Mouse (Mus musculus) ES-E14 (cell line): ENCODE results near the gene Sh3pxd2a. TPM values are rescaled to one million over a fixed set of nuclear protein-coding genes. Genes with fewer than 3 reads are reported as not detected.

Experiments used
- DNase-seq: peaks from one replicate; pipeline ENCODE4 v3.0.0-alpha.2; 2013; ENCODE audit warnings: low read depth, low spot score
- H3K27ac ChIP-seq: 2 replicates; pipeline ENCODE4 v1.5.1; 2012; ENCODE audit warnings: low read depth, mild to moderate bottlenecking, low read length, moderate library complexity, mixed read lengths; ENCODE audit not compliant: poor library complexity, insufficient read depth, severe bottlenecking
- H3K36me3 ChIP-seq: 2 replicates; pipeline ENCODE4 v1.6.1; 2012; ENCODE audit warnings: mild to moderate bottlenecking, low read length, moderate library complexity, mixed read lengths; ENCODE audit not compliant: control insufficient read depth, poor library complexity, insufficient read depth, severe bottlenecking
- H3K4me1 ChIP-seq, 2 experiments: fragments of 150-350 bp in 1 of 2; sonication (generic) in 1 of 2; 2 replicates each; pipeline ENCODE4 v1.6.1; 2012; ENCODE audit warnings: low read length in 2 of 2, mild to moderate bottlenecking in 1 of 2, mixed read lengths in 1 of 2; ENCODE audit not compliant: control insufficient read depth in 2 of 2, insufficient read depth in 2 of 2, poor library complexity in 1 of 2
- H3K4me3 ChIP-seq, 2 experiments: fragments of 150-350 bp in 1 of 2; sonication (generic) in 1 of 2; 2 replicates each; pipeline ENCODE4 v1.5.1; 2012; ENCODE audit warnings: low read length in 2 of 2, low read depth in 1 of 2, mild to moderate bottlenecking in 1 of 2, mixed read lengths in 1 of 2; ENCODE audit not compliant: insufficient read depth in 1 of 2, poor library complexity in 1 of 2, severe bottlenecking in 1 of 2
- H3K9ac ChIP-seq: 2 replicates; pipeline ENCODE4 v1.6.1; 2012; ENCODE audit warnings: low read depth, mild to moderate bottlenecking, low read length, mixed read lengths; ENCODE audit not compliant: poor library complexity, insufficient read depth, severe bottlenecking
- H3K9me3 ChIP-seq: fragments of 150-350 bp; sonication (generic); 2 replicates; pipeline ENCODE4 v1.6.1; 2012; ENCODE audit warnings: low read depth, mild to moderate bottlenecking, low read length; ENCODE audit not compliant: control insufficient read depth, insufficient read depth
- CHD2 ChIP-seq: IDR thresholded peaks from 2 replicates; pipeline ENCODE4 v1.6.1; 2014; ENCODE audit warnings: mild to moderate bottlenecking, low read depth, low read length, inconsistent platforms
- HCFC1 ChIP-seq: IDR thresholded peaks from 2 replicates; pipeline ENCODE4 v1.6.1; 2012; ENCODE audit warnings: low read length, inconsistent platforms, borderline replicate concordance; ENCODE audit not compliant: insufficient read depth
- MAFK ChIP-seq: IDR thresholded peaks from 2 replicates; pipeline ENCODE4 v1.6.1; 2014; ENCODE audit warnings: mild to moderate bottlenecking, low read depth, low read length, inconsistent platforms; ENCODE audit not compliant: insufficient read depth
- ZC3H11A ChIP-seq: IDR thresholded peaks from 2 replicates; pipeline ENCODE4 v1.6.1; 2012; ENCODE audit warnings: low read depth, mild to moderate bottlenecking, inconsistent platforms, low read length, borderline replicate concordance
- ZNF384 ChIP-seq: IDR thresholded peaks from 2 replicates; pipeline ENCODE4 v1.6.1; 2012; ENCODE audit warnings: low read depth, low read length, inconsistent platforms
- in situ Hi-C, 2 experiments: fragments of 600-800 bp; cut with MboI; formaldehyde crosslinking; loops; one replicate each; pipeline ENCODE4 v1.15.1; 2025; ENCODE audit warnings: low sequenced_read_pairs in 2 of 2, inconsistent platforms in 1 of 2; ENCODE audit not compliant: unreplicated experiment in 2 of 2
- total RNA-seq: library from RNA; depleted of rRNA; stranded (reverse); fragments of 300-350 nt; gene quantifications from 2 replicates; pipeline ENCODE4 v1.2.3, GENCODE M21; 2012

Gene Sh3pxd2a
- total RNA-seq, 1 experiment: 13.0 TPM

- H3K9ac ChIP-seq: no peak overlapping the region
- 0 out of 2 replicates have a peak overlapping the region, but pooled peaks have one; percentile 42 for H3K27ac ChIP-seq
- H3K4me1 ChIP-seq: peaks cover 8 to 20% of the 10 kb centered on the region in 2 experiments
- H3K36me3 ChIP-seq: no peaks in the 10 kb centered on the region
- in situ Hi-C loops: no loop called here
- H3K4me3 ChIP-seq: peak overlapping the region; percentile 3 to 19; a peak in 2 of 4 replicates
- DNase-seq: no peak
- no peaks in the 10 kb centered on the region for H3K9me3 ChIP-seq
- no peak for TF ChIP-seq MAFK
- TF ChIP-seq HCFC1: no peak
Observed at GRCm38 (mm10) chr19:47493017-47493997, 29.1 kb upstream of the Sh3pxd2a start.

GRCm38 (mm10) chr19:47492422-47492821 is 28.2 kb upstream of the Sh3pxd2a start:
- DNase-seq: no peak
- Histone ChIP-seq H3K9ac (no peak overlapping the region), H3K36me3 (no peaks in the 10 kb centered on the region), H3K27ac (no peak overlapping the region), H3K4me3 (no peak overlapping the region), H3K4me1 (peaks cover 8 to 20% of the 10 kb centered on the region in 2 experiments), H3K9me3 (no peaks in the 10 kb centered on the region)
- in situ Hi-C loops: no loop called here
- TF ChIP-seq MAFK (no peak), CHD2 (no peak), ZC3H11A (no peak), HCFC1 (no peak), ZNF384 (no peak)

GRCm38 (mm10) chr19:47491853-47492252 is 27.7 kb upstream of the Sh3pxd2a start:
- no peak for TF ChIP-seq CHD2
- TF ChIP-seq ZNF384: no peak
- TF ChIP-seq HCFC1: no peak
- no peak for TF ChIP-seq ZC3H11A
- TF ChIP-seq MAFK: 0 out of 2 replicates have a peak, but pooled peaks have one; percentile 46
- H3K36me3 ChIP-seq: no peaks in the 10 kb centered on the region
- H3K27ac ChIP-seq: no peak overlapping the region
- H3K4me3 ChIP-seq: no peak overlapping the region
- no peak overlapping the region for H3K9ac ChIP-seq
- no peaks in the 10 kb centered on the region for H3K9me3 ChIP-seq
- DNase-seq: no peak
- H3K4me1 ChIP-seq: peaks cover 8 to 20% of the 10 kb centered on the region in 2 experiments
- in situ Hi-C loops: no loop called here

GRCm38 (mm10) chr19:47489233-47489632 is 25.0 kb upstream of the Sh3pxd2a start:
- no peak overlapping the region for H3K27ac ChIP-seq
- H3K9ac ChIP-seq: no peak overlapping the region
- in situ Hi-C loops: loop anchor here (5.0 to 10.0 kb wide), 2 partner anchors 132 to 134 kb away; no protein-coding TSS in a partner anchor
- no peaks in the 10 kb centered on the region for H3K9me3 ChIP-seq
- H3K36me3 ChIP-seq: no peaks in the 10 kb centered on the region
- DNase-seq: no peak
- H3K4me1 ChIP-seq: peaks cover 8 to 20% of the 10 kb centered on the region in 2 experiments
- TF ChIP-seq MAFK (no peak), CHD2 (no peak), ZNF384 (no peak), ZC3H11A (peak; percentile 44; the same call in 1 of the 2 replicates), HCFC1 (no peak)
- H3K4me3 ChIP-seq: no peak overlapping the region
